Mouse (Mus musculus): ENCODE results near the gene Enc1.

DNA sequence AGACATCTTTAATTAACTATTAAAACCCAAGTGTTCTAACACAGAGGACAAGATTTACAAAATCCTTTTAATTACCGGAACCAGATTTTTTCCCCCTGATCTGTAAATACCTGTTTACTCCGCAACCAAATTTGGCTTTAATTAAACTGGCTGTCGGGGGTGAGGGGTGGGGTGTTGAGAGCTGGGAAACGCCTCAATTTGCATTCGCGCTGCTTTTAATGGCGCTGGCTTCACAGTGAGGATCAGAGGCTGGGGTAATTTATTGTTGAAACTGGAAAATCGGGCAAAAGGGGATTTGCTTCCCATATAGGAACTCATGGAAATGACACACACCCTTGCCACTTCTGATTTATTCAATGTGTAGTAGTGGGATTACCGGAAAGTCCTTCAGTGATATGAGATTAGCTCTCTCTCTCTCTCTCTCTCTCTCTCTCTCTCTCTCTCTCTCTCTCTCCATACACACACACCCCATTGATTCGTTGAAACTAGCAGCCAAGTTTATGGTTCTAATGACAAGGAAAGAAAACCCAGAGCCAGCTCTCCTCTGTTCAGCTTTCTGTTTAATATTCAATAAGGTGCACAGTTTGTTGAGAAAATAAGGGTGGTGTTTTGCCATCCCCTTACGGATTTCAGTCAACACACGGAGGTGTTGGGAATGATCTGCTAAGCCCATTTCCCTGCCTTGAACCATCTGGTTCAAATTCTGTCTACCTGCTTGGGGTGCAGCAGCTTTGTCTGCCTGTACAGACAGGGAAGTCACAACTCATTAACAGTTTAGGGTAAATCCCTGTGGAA is 51.7 kb downstream of the Enc1 start:
- no peak for TF ChIP-seq CTCF (IDR thresholded peaks at IDR 0.05; ENCODE audit: low read depth)
- no peak for TF ChIP-seq EP300 (IDR thresholded peaks at IDR 0.05; ENCODE audit: low read depth)

Data from liver, postnatal 0 days (tissue).